Mouse (Mus musculus) forebrain, embryonic 16.5 days (tissue): ENCODE data around the gene Timd4. TPM values are rescaled to one million over a fixed set of nuclear protein-coding genes. Genes with fewer than 3 reads are reported as not detected.

ENCODE experiments used
- ATAC-seq: fragments of 200-750 bp; cut with Nextera tagmentation; 2 replicates; pipeline ENCODE4 v1.8.0; 2017; ENCODE audit warnings: mild to moderate bottlenecking, moderate library complexity
- H3K27ac ChIP-seq: fragments of 300-500 bp; sonication (generic); 2 replicates; pipeline ENCODE4 v1.5.1; 2014; ENCODE audit warnings: low read length, control low read depth
- H3K27me3 ChIP-seq: fragments of 300-500 bp; sonication (generic); replicated peaks from 2 replicates; pipeline ENCODE4 v1.6.1; 2014; ENCODE audit warnings: low read length; ENCODE audit not compliant: control insufficient read depth, insufficient read depth
- H3K36me3 ChIP-seq: fragments of 300-500 bp; sonication (generic); 2 replicates; pipeline ENCODE4 v1.6.1; 2014; ENCODE audit not compliant: control insufficient read depth, insufficient read depth
- H3K4me1 ChIP-seq: fragments of 300-500 bp; sonication (generic); replicated peaks from 2 replicates; pipeline ENCODE4 v1.6.1; 2014; ENCODE audit warnings: low read length; ENCODE audit not compliant: control insufficient read depth, insufficient read depth
- H3K4me2 ChIP-seq: fragments of 300-500 bp; sonication (generic); 2 replicates; pipeline ENCODE4 v1.6.1; 2014; ENCODE audit warnings: mild to moderate bottlenecking, low read length, control low read depth
- H3K4me3 ChIP-seq: fragments of 300-500 bp; sonication (generic); replicated peaks from 2 replicates; pipeline ENCODE4 v1.5.1; 2014; ENCODE audit warnings: mild to moderate bottlenecking, low read length, control low read depth
- H3K9ac ChIP-seq: fragments of 300-500 bp; sonication (generic); replicated peaks from 2 replicates; pipeline ENCODE4 v1.6.1; 2014; ENCODE audit warnings: low read depth, low read length, control low read depth
- H3K9me3 ChIP-seq: fragments of 300-500 bp; sonication (generic); 2 replicates; pipeline ENCODE4 v1.6.1; 2016; ENCODE audit warnings: low read length; ENCODE audit not compliant: control insufficient read depth
- WGBS: fragments of 180-500 bp; shearing (Covaris S2); extraction: QIAGEN DNeasy Blood & Tissue Kit; methylation state at CpG from one replicate; pipeline ENCODE4 v1.1.7; 2014; 5-methylcytosine and 5-hydroxymethylcytosine counted together
- polyA plus RNA-seq: library from polyadenylated mRNA; unstranded; fragments of >200 nt; fragmentation: Nextera tagmentation; extraction: Ambion mirVana; gene quantifications from 2 replicates; pipeline ENCODE4 v1.2.1, GENCODE M21; 2015

The Timd4 gene
- polyA plus RNA-seq, 1 experiment from 2014 or later, result not detected

GRCm38 (mm10) chr11:46847827-46848220, 37.2 kb downstream of the Timd4 start:
- 0 out of 2 replicates have a peak, but pooled peaks have one; percentile 12 for ATAC-seq
- Histone ChIP-seq H3K9me3 (no peaks in the 10 kb centered on the region), H3K27me3 (no peaks in the 10 kb centered on the region), H3K4me1 (no peaks in the 10 kb centered on the region; the same call in 1 of the 2 replicates), H3K4me3 (no peak overlapping the region), H3K27ac (no peak overlapping the region), H3K36me3 (no peaks in the 10 kb centered on the region), H3K9ac (no peak overlapping the region), H3K4me2 (no peak overlapping the region)
- 37% methylated on average over 3 of the region's 3 CpGs for WGBS

GRCm38 (mm10) chr11:46848221-46848971, 37.8 kb downstream of the Timd4 start:
- Histone ChIP-seq H3K4me3 (no peak overlapping the region), H3K27me3 (no peaks in the 10 kb centered on the region), H3K4me1 (no peaks in the 10 kb centered on the region; the same call in 1 of the 2 replicates), H3K27ac (no peak overlapping the region), H3K36me3 (no peaks in the 10 kb centered on the region), H3K9me3 (no peaks in the 10 kb centered on the region), H3K4me2 (no peak overlapping the region), H3K9ac (no peak overlapping the region)
- ATAC-seq, result peak; percentile 93
- 24% methylated on average over 8 of the region's 8 CpGs for WGBS

- WGBS, result 81% methylated on average over 1 of the region's 1 CpGs
- no peaks in the 10 kb centered on the region for H3K4me1 ChIP-seq
- no peak overlapping the region for H3K4me3 ChIP-seq
- ATAC-seq, result peak; percentile 66; the same call in 1 of the 2 replicates
- no peak overlapping the region for H3K27ac ChIP-seq
- no peak overlapping the region for H3K9ac ChIP-seq
- H3K36me3 ChIP-seq, result no peaks in the 10 kb centered on the region
- no peaks in the 10 kb centered on the region for H3K27me3 ChIP-seq
- no peak overlapping the region for H3K4me2 ChIP-seq
- no peaks in the 10 kb centered on the region for H3K9me3 ChIP-seq
Observed at GRCm38 (mm10) chr11:46864809-46865208, 54.2 kb downstream of the Timd4 start.

GRCm38 (mm10) chr11:46868594-46868993, 58.0 kb downstream of the Timd4 start:
- ATAC-seq, result no peak
- 74% methylated on average over 7 of the region's 7 CpGs for WGBS
- no peaks in the 10 kb centered on the region for H3K9me3 ChIP-seq

GRCm38 (mm10) chr11:46875774-46876173, 65.2 kb downstream of the Timd4 start:
- 91% methylated on average over 1 of the region's 1 CpGs for whole genome bisulfite sequencing
- no peak for ATAC-seq
- H3K36me3 ChIP-seq, result no peaks in the 10 kb centered on the region
- no peaks in the 10 kb centered on the region for H3K27me3 ChIP-seq
- H3K4me1 ChIP-seq, result no peaks in the 10 kb centered on the region
- no peaks in the 10 kb centered on the region for H3K9me3 ChIP-seq
- no peak overlapping the region for H3K27ac ChIP-seq
- no peak overlapping the region for H3K4me2 ChIP-seq
- no peak overlapping the region for H3K4me3 ChIP-seq
- H3K9ac ChIP-seq, result no peak overlapping the region

More at GRCm38 (mm10) chr11:46868594-46868993, 58.0 kb downstream of the Timd4 start:
- Histone ChIP-seq H3K27ac (no peak overlapping the region), H3K4me1 (no peaks in the 10 kb centered on the region), H3K4me3 (no peak overlapping the region), H3K27me3 (no peaks in the 10 kb centered on the region), H3K9ac (no peak overlapping the region), H3K4me2 (no peak overlapping the region), H3K36me3 (no peaks in the 10 kb centered on the region)

- H3K4me2 ChIP-seq, result no peak overlapping the region
- H3K27ac ChIP-seq, result no peak overlapping the region
- H3K9me3 ChIP-seq, result no peaks in the 10 kb centered on the region
- no peak for ATAC-seq
- WGBS, result 78% methylated on average over 2 of the region's 2 CpGs
- no peaks in the 10 kb centered on the region for H3K36me3 ChIP-seq
- H3K4me3 ChIP-seq, result no peak overlapping the region
- no peak overlapping the region for H3K9ac ChIP-seq
- no peaks in the 10 kb centered on the region for H3K4me1 ChIP-seq
- no peaks in the 10 kb centered on the region for H3K27me3 ChIP-seq
Observed at GRCm38 (mm10) chr11:46882456-46882855, 71.9 kb downstream of the Timd4 start.

- no peaks in the 10 kb centered on the region for H3K4me1 ChIP-seq
- no peak overlapping the region for H3K4me2 ChIP-seq
- no peaks in the 10 kb centered on the region for H3K9me3 ChIP-seq
- no peak for ATAC-seq
- WGBS, result 83% methylated on average over 3 of the region's 3 CpGs
- no peak overlapping the region for H3K9ac ChIP-seq
- H3K27ac ChIP-seq, result no peak overlapping the region
- no peak overlapping the region for H3K4me3 ChIP-seq
- no peaks in the 10 kb centered on the region for H3K27me3 ChIP-seq
- no peaks in the 10 kb centered on the region for H3K36me3 ChIP-seq
Observed at GRCm38 (mm10) chr11:46889093-46889492, 78.5 kb downstream of the Timd4 start.

Other genes with a start within 250 kb of the Timd4 start
- not detected in 2 replicates for gene BC053393, start 239.3 kb upstream of the Timd4 start, polyA plus RNA-seq
- not detected in 2 replicates for gene Dppa1, start 181.5 kb upstream of the Timd4 start, polyA plus RNA-seq
- 0.10 TPM in 1 of 2 replicates, not detected in the other for gene Timd2, start 103.7 kb upstream of the Timd4 start, polyA plus RNA-seq
- not detected in 2 replicates for gene Havcr1, start 75.7 kb upstream of the Timd4 start, polyA plus RNA-seq